Mouse (Mus musculus): Measurements from ENCODE around the gene Pfpl. TPM values are rescaled to one million over a fixed set of nuclear protein-coding genes. Genes with fewer than 3 reads are reported as not detected.

The Pfpl gene
- polyA plus RNA-seq, 1 experiment from 2014 or later: not detected

DNA sequence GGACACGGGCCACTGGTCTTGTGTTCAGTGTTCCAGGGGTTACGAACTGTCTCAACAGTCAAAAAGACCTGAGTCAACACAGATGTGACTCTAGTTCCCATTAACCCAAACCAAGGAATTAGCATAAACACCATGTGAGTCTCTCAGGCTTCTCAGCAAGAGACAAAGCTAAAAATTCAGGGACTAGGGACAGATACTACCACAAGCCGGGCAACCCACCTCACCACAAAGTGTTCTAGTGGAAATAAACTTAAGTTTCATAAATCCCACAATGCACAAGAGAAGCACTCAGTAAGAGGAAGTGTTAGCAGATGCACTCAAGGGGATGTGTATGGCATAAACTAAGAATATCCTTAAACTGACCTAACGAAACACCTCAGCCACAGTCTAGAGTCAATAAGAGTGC lies 7.3 kb downstream of the Pfpl start:
- Histone ChIP-seq H3K36me3 (ENCODE audit: control insufficient read depth, insufficient read depth, low read length) (no peaks in the 10 kb centered on the region), H3K4me3 (ENCODE audit: low read depth, low read length) (no peak overlapping the region), H3K9me3 (ENCODE audit: control insufficient read depth, low read length) (no peaks in the 10 kb centered on the region), H3K27ac (ENCODE audit: low read depth, low read length) (no peak overlapping the region), H3K4me1 (replicated peaks; ENCODE audit: control insufficient read depth, insufficient read depth, low read length) (no peaks in the 10 kb centered on the region), H3K9ac (ENCODE audit: low read length) (no peak overlapping the region), H3K4me2 (ENCODE audit: low read depth, low read length, severe bottlenecking) (no peak overlapping the region), H3K27me3 (ENCODE audit: control insufficient read depth, insufficient read depth, low read length) (no peaks in the 10 kb centered on the region)
- no peak for DNase-seq (ENCODE audit: low spot score)
- ATAC-seq (replicated peaks; ENCODE audit: low FRiP score): no peak
- WGBS: 84% methylated on average over 4 of the region's 4 CpGs

DNA sequence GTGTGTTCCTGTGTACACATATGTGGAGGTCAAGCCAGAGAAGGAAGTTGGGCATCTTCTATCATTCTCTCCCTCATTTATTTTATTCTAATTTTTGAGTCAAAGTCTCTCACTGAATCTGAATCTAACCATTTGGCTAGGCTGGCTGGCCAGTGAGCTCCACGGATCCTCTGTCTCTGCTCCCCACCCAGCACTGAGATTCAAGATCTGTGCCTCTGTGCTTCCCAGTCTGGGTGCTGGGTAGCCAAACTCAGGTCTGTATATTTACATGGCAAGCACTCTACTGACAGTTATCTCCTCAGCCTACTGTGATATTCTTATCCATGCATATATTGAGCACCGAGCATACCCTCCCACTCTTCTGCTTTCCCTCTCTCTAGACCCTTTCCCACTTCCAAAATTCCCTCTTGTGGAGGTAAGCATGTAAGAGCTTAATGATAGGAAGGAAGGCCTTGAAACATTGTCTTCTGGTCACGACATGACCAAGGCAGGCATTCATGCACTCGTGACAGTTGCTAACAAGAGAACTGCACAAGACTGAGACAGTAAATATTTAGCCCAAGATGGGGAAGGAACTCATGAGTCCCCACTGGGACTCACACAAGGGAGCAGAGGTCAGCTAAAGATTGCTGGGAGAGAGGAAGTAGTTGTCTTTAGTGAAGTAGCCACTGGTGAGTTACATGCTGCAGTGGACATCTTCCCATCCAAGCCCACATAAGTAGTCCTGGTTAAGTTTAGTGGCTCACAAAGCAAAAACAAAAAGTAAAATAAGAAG lies 8.2 kb downstream of the Pfpl start:
- Histone ChIP-seq H3K27ac (ENCODE audit: low read depth, low read length) (no peak overlapping the region), H3K36me3 (ENCODE audit: control insufficient read depth, insufficient read depth, low read length) (no peaks in the 10 kb centered on the region), H3K4me2 (ENCODE audit: low read depth, low read length, severe bottlenecking) (no peak overlapping the region), H3K9ac (ENCODE audit: low read length) (no peak overlapping the region), H3K27me3 (ENCODE audit: control insufficient read depth, insufficient read depth, low read length) (no peaks in the 10 kb centered on the region), H3K9me3 (ENCODE audit: control insufficient read depth, low read length) (no peaks in the 10 kb centered on the region), H3K4me3 (ENCODE audit: low read depth, low read length) (no peak overlapping the region), H3K4me1 (replicated peaks; ENCODE audit: control insufficient read depth, insufficient read depth, low read length) (no peaks in the 10 kb centered on the region)
- WGBS: 81% methylated on average over 4 of the region's 4 CpGs
- ATAC-seq (replicated peaks; ENCODE audit: low FRiP score): no peak
- DNase-seq (ENCODE audit: low spot score): no peak

DNA sequence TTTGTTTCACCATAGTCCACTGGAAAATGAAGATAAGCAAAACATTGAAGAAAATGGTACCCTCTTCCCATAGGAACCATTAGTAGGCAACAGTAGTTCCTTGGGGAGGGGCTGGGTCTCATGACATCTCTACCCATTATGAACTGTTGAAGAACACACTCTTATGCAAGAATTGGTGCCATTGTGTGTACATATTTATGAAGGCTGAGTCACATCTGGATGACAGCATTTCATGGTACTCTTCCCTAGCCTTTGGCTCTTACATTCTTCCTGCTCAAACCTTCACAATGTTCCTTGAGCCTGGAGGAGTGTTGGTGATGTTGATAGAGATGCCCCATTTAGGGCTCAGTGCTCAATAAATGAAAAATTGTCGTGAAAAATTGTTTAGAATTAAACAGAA lies 11.9 kb downstream of the Pfpl start:
- Histone ChIP-seq H3K4me3 (ENCODE audit: low read depth, low read length) (no peak overlapping the region), H3K27ac (ENCODE audit: low read depth, low read length) (no peak overlapping the region), H3K9me3 (ENCODE audit: control insufficient read depth, low read length) (no peaks in the 10 kb centered on the region), H3K36me3 (ENCODE audit: control insufficient read depth, insufficient read depth, low read length) (no peaks in the 10 kb centered on the region), H3K4me1 (replicated peaks; ENCODE audit: control insufficient read depth, insufficient read depth, low read length) (no peaks in the 10 kb centered on the region), H3K27me3 (ENCODE audit: control insufficient read depth, insufficient read depth, low read length) (no peaks in the 10 kb centered on the region), H3K9ac (ENCODE audit: low read length) (no peak overlapping the region), H3K4me2 (ENCODE audit: low read depth, low read length, severe bottlenecking) (no peak overlapping the region)
- no peak for DNase-seq (ENCODE audit: low spot score)
- no peak for ATAC-seq (replicated peaks; ENCODE audit: low FRiP score)
- 66% methylated on average over 1 of the region's 1 CpGs for WGBS

DNA sequence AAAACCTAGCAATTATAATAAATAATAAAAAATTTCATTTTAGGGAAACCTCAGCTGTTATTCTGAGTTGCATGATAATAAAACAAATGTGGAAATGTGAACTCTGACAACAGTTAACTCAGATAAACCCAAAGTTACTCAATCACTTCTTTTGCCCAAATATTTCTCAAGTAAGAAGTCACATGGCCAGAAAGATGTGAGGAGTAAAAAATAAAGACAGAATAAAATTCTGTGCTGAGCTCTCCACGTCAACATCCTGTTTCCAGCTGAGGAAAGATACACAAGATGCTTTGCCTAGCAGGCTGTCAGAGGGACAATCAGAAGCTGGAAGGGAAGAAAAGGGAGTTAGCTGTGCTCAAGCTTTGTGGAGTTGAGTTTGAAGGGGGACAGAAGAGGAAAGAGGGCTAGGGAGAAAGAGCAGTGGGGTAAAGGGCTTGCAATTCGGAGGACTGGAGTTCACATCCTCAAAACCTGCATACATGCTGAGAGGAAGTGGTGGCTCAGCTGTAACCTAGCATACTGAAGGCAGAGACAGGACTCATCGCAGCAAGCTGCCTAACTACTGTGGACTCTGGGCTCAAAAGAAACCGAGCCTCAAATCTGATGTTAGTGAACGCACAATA lies 12.5 kb downstream of the Pfpl start:
- H3K4me3 ChIP-seq (ENCODE audit: low read depth, low read length): no peak overlapping the region
- 79% methylated on average over 5 of the region's 5 CpGs for WGBS
- no peaks in the 10 kb centered on the region for H3K36me3 ChIP-seq (ENCODE audit: control insufficient read depth, insufficient read depth, low read length)
- H3K27ac ChIP-seq (ENCODE audit: low read depth, low read length): no peak overlapping the region
- no peaks in the 10 kb centered on the region for H3K27me3 ChIP-seq (ENCODE audit: control insufficient read depth, insufficient read depth, low read length)
- no peak for DNase-seq (ENCODE audit: low spot score)
- H3K9ac ChIP-seq (ENCODE audit: low read length): no peak overlapping the region
- ATAC-seq (replicated peaks; ENCODE audit: low FRiP score): no peak
- H3K9me3 ChIP-seq (ENCODE audit: control insufficient read depth, low read length): no peaks in the 10 kb centered on the region
- H3K4me1 ChIP-seq (replicated peaks; ENCODE audit: control insufficient read depth, insufficient read depth, low read length): no peaks in the 10 kb centered on the region
- no peak overlapping the region for H3K4me2 ChIP-seq (ENCODE audit: low read depth, low read length, severe bottlenecking)

DNA sequence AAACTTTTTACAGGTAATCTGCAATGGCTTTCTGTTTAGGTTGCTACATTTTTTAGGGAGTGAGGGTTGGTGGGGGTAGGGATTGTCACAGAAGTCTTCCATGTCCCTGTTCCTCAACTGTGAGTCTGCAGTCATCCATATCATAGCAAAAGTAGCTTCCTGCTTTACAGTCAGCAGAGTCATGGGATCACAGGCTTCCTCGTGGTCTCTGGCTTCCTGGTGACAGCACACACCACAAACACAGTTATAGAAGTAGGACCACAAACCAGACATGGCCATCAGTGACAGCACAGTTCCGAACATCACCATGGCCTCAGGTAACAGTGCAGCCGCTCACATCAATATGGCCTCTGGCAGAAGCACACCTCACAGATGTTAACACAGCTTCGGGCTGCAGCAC lies 14.9 kb downstream of the Pfpl start:
- no peaks in the 10 kb centered on the region for H3K4me1 ChIP-seq (replicated peaks; ENCODE audit: control insufficient read depth, insufficient read depth, low read length)
- H3K4me2 ChIP-seq (ENCODE audit: low read depth, low read length, severe bottlenecking): no peak overlapping the region
- no peak overlapping the region for H3K9ac ChIP-seq (ENCODE audit: low read length)
- no peak overlapping the region for H3K4me3 ChIP-seq (ENCODE audit: low read depth, low read length)
- no peaks in the 10 kb centered on the region for H3K27me3 ChIP-seq (ENCODE audit: control insufficient read depth, insufficient read depth, low read length)
- 83% methylated on average over 4 of the region's 4 CpGs for WGBS
- H3K27ac ChIP-seq (ENCODE audit: low read depth, low read length): no peak overlapping the region
- DNase-seq (ENCODE audit: low spot score) (no peak), ATAC-seq (replicated peaks; ENCODE audit: low FRiP score) (no peak)
- H3K36me3 ChIP-seq (ENCODE audit: control insufficient read depth, insufficient read depth, low read length): no peaks in the 10 kb centered on the region
- H3K9me3 ChIP-seq (ENCODE audit: control insufficient read depth, low read length): no peaks in the 10 kb centered on the region

DNA sequence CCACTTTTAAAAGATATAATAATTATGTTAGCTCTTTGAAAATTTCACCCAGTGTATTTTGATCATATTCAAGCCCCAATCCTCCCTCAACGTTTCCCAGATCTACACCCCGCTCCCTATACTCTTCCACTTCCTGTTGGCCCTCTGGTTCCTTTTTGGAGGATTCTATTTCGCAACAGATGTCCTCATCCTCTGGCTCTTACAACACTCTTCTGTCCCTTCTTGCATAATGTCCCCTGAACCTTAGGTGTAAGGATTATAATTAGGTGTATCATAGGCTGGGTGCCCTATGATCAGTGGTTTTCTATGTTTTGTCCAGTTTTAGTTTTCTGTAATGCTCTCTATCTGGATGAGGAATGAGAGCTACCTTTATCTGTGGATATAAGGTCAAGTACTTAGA lies 17.3 kb downstream of the Pfpl start:
- H3K4me2 ChIP-seq (ENCODE audit: low read depth, low read length, severe bottlenecking): no peak overlapping the region
- H3K9me3 ChIP-seq (ENCODE audit: control insufficient read depth, low read length): no peaks in the 10 kb centered on the region
- WGBS: 90% methylated on average over 3 of the region's 3 CpGs
- H3K27ac ChIP-seq (ENCODE audit: low read depth, low read length): no peak overlapping the region
- DNase-seq (ENCODE audit: low spot score) (no peak), ATAC-seq (replicated peaks; ENCODE audit: low FRiP score) (no peak)
- H3K4me1 ChIP-seq (replicated peaks; ENCODE audit: control insufficient read depth, insufficient read depth, low read length): no peaks in the 10 kb centered on the region
- no peaks in the 10 kb centered on the region for H3K27me3 ChIP-seq (ENCODE audit: control insufficient read depth, insufficient read depth, low read length)
- H3K4me3 ChIP-seq (ENCODE audit: low read depth, low read length): no peak overlapping the region
- no peaks in the 10 kb centered on the region for H3K36me3 ChIP-seq (ENCODE audit: control insufficient read depth, insufficient read depth, low read length)
- no peak overlapping the region for H3K9ac ChIP-seq (ENCODE audit: low read length)

DNA sequence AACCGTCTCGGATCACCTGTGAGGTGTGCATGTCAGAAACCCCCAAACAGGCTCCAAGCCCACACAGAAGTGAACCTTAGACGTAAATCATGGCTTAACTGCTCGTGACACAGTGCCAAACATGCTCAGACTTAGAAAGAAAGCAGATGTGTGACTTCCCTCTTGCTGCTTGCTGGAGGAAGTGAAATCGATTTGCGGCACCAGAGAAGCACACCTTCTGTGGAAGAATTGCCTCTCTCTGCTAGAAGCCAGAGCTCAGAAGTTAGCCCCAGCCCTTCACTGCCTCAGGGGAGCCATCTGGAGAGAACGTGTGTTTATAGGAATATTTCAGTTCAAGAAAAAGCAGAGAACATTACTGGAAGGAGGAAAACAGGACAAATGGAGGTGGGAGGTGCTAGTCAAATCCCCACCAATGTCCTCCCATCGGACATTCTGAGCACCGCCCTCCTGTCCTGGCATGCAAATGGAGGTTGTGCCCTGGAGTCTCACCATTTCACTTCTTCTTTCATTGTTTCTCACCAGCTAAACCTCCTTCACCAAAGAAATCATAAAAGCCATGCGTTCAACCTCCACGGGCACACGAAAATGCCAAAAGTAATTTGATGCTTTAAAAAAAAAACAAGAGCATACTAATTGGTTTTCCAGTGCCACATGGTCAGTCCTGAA lies 29.8 kb downstream of the Pfpl start:
- Histone ChIP-seq H3K27ac (ENCODE audit: low read depth, low read length) (no peak overlapping the region), H3K4me3 (ENCODE audit: low read depth, low read length) (no peak overlapping the region), H3K4me2 (ENCODE audit: low read depth, low read length, severe bottlenecking) (no peak overlapping the region), H3K27me3 (ENCODE audit: control insufficient read depth, insufficient read depth, low read length) (no peaks in the 10 kb centered on the region), H3K4me1 (replicated peaks; ENCODE audit: control insufficient read depth, insufficient read depth, low read length) (no peaks in the 10 kb centered on the region), H3K36me3 (ENCODE audit: control insufficient read depth, insufficient read depth, low read length) (no peaks in the 10 kb centered on the region), H3K9ac (ENCODE audit: low read length) (no peak overlapping the region), H3K9me3 (ENCODE audit: control insufficient read depth, low read length) (no peaks in the 10 kb centered on the region)
- DNase-seq (ENCODE audit: low spot score) (peak; percentile 17), ATAC-seq (replicated peaks; ENCODE audit: low FRiP score) (no peak)
- WGBS: 85% methylated on average over 12 of the region's 12 CpGs

DNA sequence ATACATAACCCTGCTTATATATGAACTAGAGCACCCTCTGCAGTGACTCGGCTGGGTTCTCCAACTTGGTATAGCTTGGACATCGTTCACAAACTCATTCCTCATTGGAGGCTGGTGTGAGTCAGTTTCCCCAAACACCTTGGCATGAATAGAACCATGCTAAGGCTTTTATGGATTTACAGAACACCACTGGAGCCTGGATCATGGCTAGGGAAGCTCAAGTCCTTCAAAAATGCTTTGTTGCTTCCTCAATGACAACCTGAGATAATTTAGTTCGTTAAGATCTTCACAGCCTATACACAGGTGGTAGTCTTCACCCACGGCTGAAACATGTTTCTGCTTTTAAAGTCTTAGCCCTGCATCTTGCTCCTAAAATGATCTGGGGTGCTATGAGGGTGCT lies 31.8 kb downstream of the Pfpl start:
- no peak overlapping the region for H3K9ac ChIP-seq (ENCODE audit: low read length)
- WGBS: 85% methylated on average over 4 of the region's 4 CpGs
- no peaks in the 10 kb centered on the region for H3K36me3 ChIP-seq (ENCODE audit: control insufficient read depth, insufficient read depth, low read length)
- no peaks in the 10 kb centered on the region for H3K4me1 ChIP-seq (replicated peaks; ENCODE audit: control insufficient read depth, insufficient read depth, low read length)
- no peak overlapping the region for H3K27ac ChIP-seq (ENCODE audit: low read depth, low read length)
- DNase-seq (ENCODE audit: low spot score) (peak; percentile 23), ATAC-seq (replicated peaks; ENCODE audit: low FRiP score) (no peak)
- no peaks in the 10 kb centered on the region for H3K9me3 ChIP-seq (ENCODE audit: control insufficient read depth, low read length)
- no peaks in the 10 kb centered on the region for H3K27me3 ChIP-seq (ENCODE audit: control insufficient read depth, insufficient read depth, low read length)
- H3K4me2 ChIP-seq (ENCODE audit: low read depth, low read length, severe bottlenecking): no peak overlapping the region
- H3K4me3 ChIP-seq (ENCODE audit: low read depth, low read length): no peak overlapping the region

Measured in forebrain, embryonic 11.5 days (tissue).